Mouse (Mus musculus) CD4-positive naive resting alpha-beta T cell, adult 76 days (primary cell): ENCODE measurements around the gene Trim47. TPM values are rescaled to one million over a fixed set of nuclear protein-coding genes. Genes with fewer than 3 reads are reported as not detected.

Experiments used
- total RNA-seq: library from RNA; stranded (reverse); gene quantifications from one replicate; pipeline ENCODE4 v1.2.4, GENCODE M21; 2023

Trim47 gene
- 0.73 TPM for total RNA-seq

DNA sequence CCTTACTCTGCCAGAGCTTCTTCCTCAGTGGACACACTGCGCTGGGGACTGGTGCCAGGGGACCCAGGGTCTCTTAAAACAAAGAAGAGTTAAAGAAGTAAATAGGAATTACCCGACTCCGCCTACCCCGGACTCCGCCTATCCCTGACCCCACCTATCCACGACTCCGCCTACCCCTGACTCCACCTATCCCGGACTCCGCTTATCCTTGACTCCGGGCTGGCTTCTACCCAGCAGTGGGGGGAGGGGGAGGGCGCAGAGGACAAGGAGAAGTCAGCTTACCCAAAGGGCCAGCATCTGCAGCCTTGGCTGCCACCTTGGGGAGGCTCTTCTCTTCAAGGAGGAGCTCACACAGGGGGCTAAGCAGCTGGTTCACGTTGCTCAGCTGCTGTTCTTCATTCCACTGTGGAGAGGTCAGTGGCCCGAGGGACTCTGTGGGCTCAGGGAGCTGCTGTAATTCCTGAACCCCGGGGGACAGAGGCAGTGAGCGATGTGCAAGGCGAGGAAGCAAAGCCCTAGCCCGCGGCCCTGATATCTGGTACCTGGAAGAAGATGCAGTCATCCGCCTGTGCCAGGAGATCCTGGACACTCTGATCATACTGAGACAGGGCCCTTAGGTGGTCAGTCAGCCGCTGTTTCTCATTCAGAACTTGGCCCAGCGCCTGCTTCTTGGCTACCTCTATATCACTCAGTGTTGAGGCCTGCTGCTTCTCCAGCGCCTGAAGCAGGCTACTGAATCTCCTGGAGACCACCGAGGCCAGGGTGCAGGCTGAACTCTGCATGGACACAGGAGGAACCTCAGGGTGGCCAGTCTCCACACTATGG is at the start of gene Trim47:
Trim47 (minus strand) TSS at position 55 of the 825 bp plus-strand sequence.

DNA sequence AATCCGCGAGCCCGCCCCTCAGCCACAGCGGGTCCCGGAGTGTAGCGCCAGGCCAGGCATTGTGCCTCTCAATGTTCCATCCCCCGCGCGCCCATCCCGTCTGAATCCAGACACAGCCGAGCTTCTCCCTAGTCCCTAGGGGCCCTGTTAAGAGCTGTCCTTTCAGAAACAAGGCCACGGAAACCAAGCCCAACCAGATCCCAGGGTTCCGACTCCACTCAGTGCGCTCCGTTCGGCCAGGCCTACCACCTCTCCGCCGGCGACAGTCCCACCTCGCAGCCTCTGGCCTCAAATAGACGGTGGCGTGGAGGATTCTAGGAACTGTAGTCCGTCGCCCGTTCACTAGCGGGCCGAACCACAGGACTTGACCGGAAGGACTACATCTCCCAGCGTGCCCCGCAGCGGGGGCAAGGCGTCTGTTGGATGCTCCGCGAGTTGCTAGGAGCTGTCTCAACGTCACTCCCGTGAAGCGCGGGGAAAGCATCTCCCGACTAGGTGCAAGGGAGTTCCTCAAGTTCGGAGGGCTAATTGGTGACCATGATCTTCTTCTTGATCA is 41.0 kb upstream of the Trim47 start, which contains the start of gene Fbf1:
Fbf1 (minus strand) TSS at position 283 of the 556 bp plus-strand sequence.

DNA sequence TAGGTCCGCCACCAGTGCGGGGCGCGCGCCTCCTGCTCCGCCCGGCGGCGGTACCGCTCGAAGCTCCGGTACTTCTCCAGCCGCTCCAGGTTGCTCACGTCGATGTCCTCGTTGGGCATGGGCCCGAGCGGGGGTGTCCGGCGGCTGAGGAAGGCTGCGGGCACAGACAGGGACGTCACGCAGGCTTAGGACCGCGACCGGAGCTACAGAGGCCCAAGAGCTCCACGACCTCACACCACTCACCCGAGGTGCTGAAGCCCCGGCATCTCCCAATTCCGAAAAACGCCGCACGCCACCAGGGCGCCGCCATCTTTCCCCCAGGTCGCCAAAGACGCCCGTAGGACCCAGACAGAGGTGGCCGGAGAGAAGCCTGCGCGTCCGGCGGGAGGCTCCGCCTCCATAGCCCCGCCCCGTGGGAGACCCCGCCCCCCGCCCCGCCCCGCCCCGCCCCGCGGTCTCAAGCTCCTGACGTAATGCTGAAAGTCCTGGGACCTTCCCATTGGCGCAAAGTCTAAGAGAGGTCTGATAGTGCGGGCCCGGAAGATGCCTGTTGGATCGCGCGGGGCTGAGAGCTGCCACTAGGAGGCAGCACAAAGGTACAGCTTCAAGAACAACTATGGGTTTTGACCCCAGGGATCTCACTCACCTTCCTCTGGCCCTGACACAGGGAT is 11.6 kb upstream of the Trim47 start, which contains the start of gene Mrpl38:
Mrpl38 (minus strand) TSS at position 401 of the 671 bp plus-strand sequence.

DNA sequence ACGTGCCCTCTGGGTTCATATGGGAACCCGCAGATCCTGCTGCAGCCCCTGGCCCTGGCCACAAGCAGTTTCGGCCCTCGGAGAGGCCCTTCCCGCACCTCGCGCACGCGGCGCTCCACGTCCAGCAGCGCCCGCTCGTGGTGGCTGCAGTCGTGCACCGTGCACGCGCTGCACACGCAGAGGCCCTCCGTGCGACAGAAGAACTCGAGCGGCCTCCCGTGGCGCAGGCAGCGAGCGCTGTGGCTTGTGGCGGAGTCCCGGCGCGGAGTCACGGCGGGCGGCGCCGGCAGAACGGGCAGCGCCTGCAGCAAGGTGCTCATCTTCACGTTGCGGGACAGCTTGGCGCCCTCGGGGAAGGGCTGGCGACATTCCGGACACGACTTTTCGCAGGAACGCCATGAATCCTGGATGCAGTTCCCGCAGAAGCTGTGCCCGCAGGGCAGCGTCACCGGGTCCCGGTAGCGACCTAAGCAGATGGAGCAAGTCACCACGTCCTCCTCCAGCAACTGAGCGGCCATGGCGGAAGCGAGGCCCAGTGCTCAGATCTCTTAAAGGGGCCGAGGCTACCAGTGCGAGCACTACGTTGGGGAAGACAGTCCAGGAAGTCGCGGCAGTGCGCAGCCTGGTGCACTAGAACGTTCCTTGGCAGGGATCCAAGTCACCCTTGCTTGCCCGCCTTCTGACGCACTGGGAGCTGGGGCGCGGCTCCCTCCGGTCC is 3.6 kb upstream of the Trim47 start, which contains the start of gene Trim65:
Trim65 (minus strand) TSS at position 641 of the 718 bp plus-strand sequence.

DNA sequence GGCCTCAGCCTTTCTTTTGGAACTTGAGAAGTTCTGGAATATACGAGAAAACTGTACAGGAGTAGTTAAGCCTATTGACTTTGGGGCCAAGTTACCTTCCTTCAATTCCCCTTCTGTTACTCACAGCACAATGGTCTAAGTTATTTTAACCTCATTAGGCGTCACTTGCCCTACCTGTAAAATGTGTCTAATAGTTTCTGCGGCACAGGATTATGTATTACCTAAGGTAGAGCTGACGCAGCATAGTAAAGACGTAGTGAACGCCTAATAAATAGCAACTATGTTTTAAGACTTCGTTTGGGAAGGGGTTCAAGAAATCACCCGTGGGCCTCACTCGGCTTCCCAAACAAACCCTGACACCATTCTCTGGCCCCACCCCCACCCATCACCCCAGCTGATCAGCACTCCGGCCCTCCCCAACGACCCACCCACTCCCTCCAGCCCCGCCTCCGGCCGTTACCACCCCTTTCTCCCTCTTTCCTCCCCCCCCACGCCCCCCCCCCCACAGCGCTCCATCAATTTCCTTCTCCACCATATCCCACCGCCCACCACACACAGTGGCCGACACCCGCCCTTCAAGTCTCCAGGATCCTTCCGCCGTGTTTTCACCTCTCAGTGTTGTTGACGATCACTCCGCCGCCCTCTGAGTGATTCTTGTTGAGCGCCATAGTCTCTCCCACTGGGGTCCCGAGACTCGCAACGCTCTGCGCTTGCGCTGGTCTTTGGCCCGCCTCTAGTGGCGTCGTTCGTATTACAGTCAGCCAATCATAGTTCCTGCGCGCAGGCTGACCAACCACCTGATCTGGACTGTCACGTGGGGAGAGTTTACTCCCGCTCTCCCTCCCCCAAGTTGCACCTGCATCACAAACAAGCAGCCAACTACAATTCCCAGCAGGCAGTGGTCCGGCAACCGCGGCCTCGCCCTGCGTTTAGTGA is 40.5 kb downstream of the Trim47 start, which contains the start of gene Wbp2:
Wbp2 (minus strand) TSS at position 738 of the 936 bp plus-strand sequence.

DNA sequence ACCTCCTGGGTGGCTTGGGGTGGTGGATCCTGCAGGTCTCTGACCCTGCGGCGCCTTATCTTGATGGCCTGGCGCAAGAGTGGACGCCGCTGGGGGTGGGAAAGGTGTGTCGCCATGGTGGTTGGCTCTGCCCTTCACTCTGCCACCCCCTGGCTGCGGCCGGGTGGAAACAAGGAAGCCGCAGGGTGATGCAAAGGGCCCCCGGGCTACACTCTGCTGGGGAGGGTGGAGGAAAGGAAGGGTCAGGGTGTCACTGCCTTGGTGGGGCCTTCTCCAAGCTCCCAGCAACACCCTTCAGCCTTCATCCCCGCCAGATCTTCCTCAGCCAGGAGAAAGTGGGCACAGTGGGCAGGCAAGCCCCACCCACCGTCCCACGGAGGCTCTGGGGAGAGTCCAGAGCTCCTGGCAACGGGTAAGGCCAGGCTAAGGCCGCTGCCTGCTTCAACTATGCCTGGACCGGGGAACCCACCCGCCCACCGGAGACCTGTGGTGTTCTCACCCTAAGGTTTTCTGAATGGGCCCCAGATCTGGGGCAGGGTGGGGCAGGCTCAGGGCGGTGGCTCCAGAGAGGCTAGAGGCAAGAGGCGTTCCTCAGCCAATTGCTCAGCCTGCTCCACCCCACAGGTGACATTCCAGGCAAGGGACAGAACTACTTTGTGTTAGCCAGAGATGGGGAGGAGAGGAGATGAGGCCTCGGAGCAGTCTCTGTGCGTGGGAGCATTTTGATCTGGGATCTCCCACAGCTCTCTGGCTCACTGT is 49.4 kb downstream of the Trim47 start, which contains the start of gene Unc13d:
Unc13d (minus strand) TSS at position 516 of the 759 bp plus-strand sequence.

Other genes with a start within 250 kb of the Trim47 start
- gene Smim5, start 227.2 kb downstream of the Trim47 start, total RNA-seq: not detected
- gene Smim6, start 215.2 kb downstream of the Trim47 start, total RNA-seq: not detected
- 56.8 TPM for gene Sap30bp, start 193.9 kb downstream of the Trim47 start, total RNA-seq
- gene Recql5, start 193.7 kb downstream of the Trim47 start, total RNA-seq: 18.0 TPM
- not detected for gene Itgb4, start 152.5 kb downstream of the Trim47 start, total RNA-seq
- 12.6 TPM for gene Galk1, start 114.5 kb downstream of the Trim47 start, total RNA-seq
- gene H3f3b, start 99.2 kb downstream of the Trim47 start, total RNA-seq: 1,542 TPM
- gene Unk, start 96.9 kb downstream of the Trim47 start, total RNA-seq: 62.9 TPM
- 71.6 TPM for gene Unc13d, start 49.2 kb downstream of the Trim47 start, total RNA-seq
- gene Wbp2, start 40.2 kb downstream of the Trim47 start, total RNA-seq: 192 TPM
- 30.5 TPM for gene Trim65, start 3.9 kb upstream of the Trim47 start, total RNA-seq
- gene Mrpl38, start 11.7 kb upstream of the Trim47 start, total RNA-seq: 49.6 TPM
- 19.2 TPM for gene Fbf1, start 41.0 kb upstream of the Trim47 start, total RNA-seq
- gene Ten1, start 71.6 kb upstream of the Trim47 start, total RNA-seq: 31.4 TPM
- 40.6 TPM for gene Acox1, start 71.8 kb upstream of the Trim47 start, total RNA-seq
- gene Evpl, start 110.9 kb upstream of the Trim47 start, total RNA-seq: 0.35 TPM
- 63.1 TPM for gene Srp68, start 147.0 kb upstream of the Trim47 start, total RNA-seq
- not detected for gene Galr2, start 153.7 kb upstream of the Trim47 start, total RNA-seq
- 46.1 TPM for gene Exoc7, start 180.0 kb upstream of the Trim47 start, total RNA-seq
- gene Foxj1, start 208.2 kb upstream of the Trim47 start, total RNA-seq: 0.29 TPM